Mouse (Mus musculus) midbrain, embryonic 13.5 days (tissue): ENCODE measurements around the gene Col6a1. TPM values are rescaled to one million over a fixed set of nuclear protein-coding genes. Genes with fewer than 3 reads are reported as not detected.

ENCODE experiments used
- ATAC-seq: fragments of 200-750 bp; cut with Nextera tagmentation; 2 replicates; pipeline ENCODE4 v1.8.0; 2017; ENCODE audit warnings: mild to moderate bottlenecking, moderate TSS enrichment, moderate library complexity
- H3K27ac ChIP-seq: fragments of 300-500 bp; sonication (generic); 2 replicates; pipeline ENCODE4 v1.5.1; 2015; ENCODE audit warnings: inconsistent platforms, mild to moderate bottlenecking, moderate library complexity
- H3K27me3 ChIP-seq: fragments of 300-500 bp; sonication (generic); 2 replicates; pipeline ENCODE4 v1.6.1; 2015; ENCODE audit warnings: mild to moderate bottlenecking, inconsistent platforms
- H3K36me3 ChIP-seq: fragments of 300-500 bp; sonication (generic); 2 replicates; pipeline ENCODE4 v1.6.1; 2015; ENCODE audit warnings: mild to moderate bottlenecking, inconsistent platforms
- H3K4me1 ChIP-seq: fragments of 300-500 bp; sonication (generic); replicated peaks from 2 replicates; pipeline ENCODE4 v1.6.1; 2015; ENCODE audit warnings: inconsistent platforms
- H3K4me2 ChIP-seq: fragments of 300-500 bp; sonication (generic); replicated peaks from 2 replicates; pipeline ENCODE4 v1.6.1; 2015; ENCODE audit warnings: moderate library complexity, mild to moderate bottlenecking, inconsistent platforms
- H3K4me3 ChIP-seq: fragments of 300-500 bp; sonication (generic); replicated peaks from 2 replicates; pipeline ENCODE4 v1.5.1; 2015; ENCODE audit warnings: mild to moderate bottlenecking, inconsistent platforms
- H3K9ac ChIP-seq: fragments of 300-500 bp; sonication (generic); replicated peaks from 2 replicates; pipeline ENCODE4 v1.6.1; 2015; ENCODE audit warnings: mild to moderate bottlenecking, inconsistent platforms
- H3K9me3 ChIP-seq: fragments of 300-500 bp; sonication (generic); 2 replicates; pipeline ENCODE4 v1.6.1; 2016; ENCODE audit warnings: mild to moderate bottlenecking, inconsistent platforms
- WGBS: fragments of 180-500 bp; shearing (Covaris S2); methylation state at CpG from one replicate; pipeline ENCODE4 v1.1.7; 2015; 5-methylcytosine and 5-hydroxymethylcytosine counted together
- polyA plus RNA-seq: library from polyadenylated mRNA; unstranded; fragments of >200 nt; fragmentation: Nextera tagmentation; extraction: Ambion mirVana; gene quantifications from 2 replicates; pipeline ENCODE4 v1.2.1, GENCODE M21; 2015

The Col6a1 gene
- polyA plus RNA-seq, 1 experiment from 2014 or later: 12.7 TPM

- Histone ChIP-seq H3K27me3 (no peaks in the 10 kb centered on the region), H3K9me3 (no peaks in the 10 kb centered on the region), H3K9ac (no peak overlapping the region), H3K4me1 (no peaks in the 10 kb centered on the region), H3K27ac (no peak overlapping the region), H3K4me3 (no peak overlapping the region), H3K4me2 (no peak overlapping the region), H3K36me3 (no peaks in the 10 kb centered on the region)
- ATAC-seq: no peak
- 96% methylated on average over 6 of the region's 6 CpGs for WGBS
Observed at GRCm38 (mm10) chr10:76721746-76722145, 4.2 kb downstream of the Col6a1 start.

- H3K27ac ChIP-seq: no peak overlapping the region
- no peak overlapping the region for H3K4me2 ChIP-seq
- no peaks in the 10 kb centered on the region for H3K9me3 ChIP-seq
- H3K4me3 ChIP-seq: no peak overlapping the region
- H3K36me3 ChIP-seq: no peaks in the 10 kb centered on the region
- 86% methylated on average over 11 of the region's 11 CpGs for WGBS
- no peaks in the 10 kb centered on the region for H3K4me1 ChIP-seq
- H3K9ac ChIP-seq: no peak overlapping the region
- no peaks in the 10 kb centered on the region for H3K27me3 ChIP-seq
- ATAC-seq: no peak
Observed at GRCm38 (mm10) chr10:76721216-76721615, 4.8 kb downstream of the Col6a1 start.

- Histone ChIP-seq H3K4me1 (no peaks in the 10 kb centered on the region), H3K4me3 (no peak overlapping the region), H3K27ac (no peak overlapping the region), H3K27me3 (no peaks in the 10 kb centered on the region), H3K9me3 (no peaks in the 10 kb centered on the region), H3K4me2 (no peak overlapping the region), H3K36me3 (no peaks in the 10 kb centered on the region), H3K9ac (no peak overlapping the region)
- WGBS: 93% methylated on average over 4 of the region's 4 CpGs
- no peak for ATAC-seq
Observed at GRCm38 (mm10) chr10:76717631-76718030, 8.3 kb downstream of the Col6a1 start.

GRCm38 (mm10) chr10:76717026-76717425 is 8.9 kb downstream of the Col6a1 start:
- Histone ChIP-seq H3K4me3 (no peak overlapping the region), H3K27ac (no peak overlapping the region), H3K9ac (no peak overlapping the region), H3K27me3 (no peaks in the 10 kb centered on the region), H3K4me2 (no peak overlapping the region), H3K4me1 (no peaks in the 10 kb centered on the region), H3K36me3 (no peaks in the 10 kb centered on the region), H3K9me3 (no peaks in the 10 kb centered on the region)
- ATAC-seq: no peak
- WGBS: 90% methylated on average over 7 of the region's 7 CpGs

GRCm38 (mm10) chr10:76714303-76714702 is 11.7 kb downstream of the Col6a1 start:
- no peak for ATAC-seq
- no peaks in the 10 kb centered on the region for H3K36me3 ChIP-seq
- no peak overlapping the region for H3K27ac ChIP-seq
- H3K4me3 ChIP-seq: no peak overlapping the region
- no peak overlapping the region for H3K4me2 ChIP-seq
- no peak overlapping the region for H3K9ac ChIP-seq
- WGBS: 81% methylated on average over 7 of the region's 7 CpGs
- H3K9me3 ChIP-seq: no peaks in the 10 kb centered on the region
- H3K4me1 ChIP-seq: no peaks in the 10 kb centered on the region
- no peaks in the 10 kb centered on the region for H3K27me3 ChIP-seq

GRCm38 (mm10) chr10:76712500-76712899 is 13.5 kb downstream of the Col6a1 start:
- Histone ChIP-seq H3K27me3 (no peaks in the 10 kb centered on the region), H3K4me2 (no peak overlapping the region), H3K36me3 (no peaks in the 10 kb centered on the region), H3K4me3 (no peak overlapping the region), H3K9me3 (no peaks in the 10 kb centered on the region), H3K27ac (no peak overlapping the region), H3K9ac (no peak overlapping the region), H3K4me1 (no peaks in the 10 kb centered on the region)
- WGBS: 87% methylated on average over 3 of the region's 3 CpGs
- no peak for ATAC-seq

GRCm38 (mm10) chr10:76711331-76711730 is 14.6 kb downstream of the Col6a1 start:
- H3K9me3 ChIP-seq: no peaks in the 10 kb centered on the region
- H3K36me3 ChIP-seq: no peaks in the 10 kb centered on the region
- no peaks in the 10 kb centered on the region for H3K4me1 ChIP-seq
- no peak overlapping the region for H3K4me2 ChIP-seq
- H3K27me3 ChIP-seq: no peaks in the 10 kb centered on the region
- H3K9ac ChIP-seq: no peak overlapping the region
- H3K27ac ChIP-seq: no peak overlapping the region
- H3K4me3 ChIP-seq: no peak overlapping the region
- ATAC-seq: no peak
- WGBS: 95% methylated on average over 16 of the region's 16 CpGs

GRCm38 (mm10) chr10:76708465-76708864 is 17.5 kb downstream of the Col6a1 start:
- Histone ChIP-seq H3K9me3 (no peaks in the 10 kb centered on the region), H3K4me3 (no peak overlapping the region), H3K27ac (no peak overlapping the region), H3K36me3 (no peaks in the 10 kb centered on the region), H3K27me3 (no peaks in the 10 kb centered on the region), H3K4me2 (no peak overlapping the region), H3K9ac (no peak overlapping the region), H3K4me1 (no peaks in the 10 kb centered on the region)
- WGBS: 86% methylated on average over 3 of the region's 3 CpGs
- ATAC-seq: no peak

GRCm38 (mm10) chr10:76707584-76707983 is 18.4 kb downstream of the Col6a1 start:
- ATAC-seq: no peak
- WGBS: 90% methylated on average over 1 of the region's 1 CpGs
- no peak overlapping the region for H3K4me2 ChIP-seq
- no peaks in the 10 kb centered on the region for H3K36me3 ChIP-seq
- H3K4me3 ChIP-seq: no peak overlapping the region
- no peak overlapping the region for H3K27ac ChIP-seq
- H3K9ac ChIP-seq: no peak overlapping the region
- H3K9me3 ChIP-seq: no peaks in the 10 kb centered on the region
- H3K4me1 ChIP-seq: no peaks in the 10 kb centered on the region
- no peaks in the 10 kb centered on the region for H3K27me3 ChIP-seq

- Histone ChIP-seq H3K4me1 (no peaks in the 10 kb centered on the region), H3K36me3 (no peaks in the 10 kb centered on the region), H3K27ac (no peak overlapping the region), H3K9ac (no peak overlapping the region), H3K4me2 (no peak overlapping the region), H3K4me3 (no peak overlapping the region), H3K27me3 (no peaks in the 10 kb centered on the region), H3K9me3 (no peaks in the 10 kb centered on the region)
- no peak for ATAC-seq
- 82% methylated on average over 2 of the region's 2 CpGs for WGBS
Observed at GRCm38 (mm10) chr10:76707001-76707400, 19.0 kb downstream of the Col6a1 start.

- no peak overlapping the region for H3K27ac ChIP-seq
- ATAC-seq: no peak
- 80% methylated on average over 3 of the region's 3 CpGs for WGBS
- H3K9me3 ChIP-seq: no peaks in the 10 kb centered on the region
- H3K4me1 ChIP-seq: no peaks in the 10 kb centered on the region
- no peaks in the 10 kb centered on the region for H3K36me3 ChIP-seq
- no peak overlapping the region for H3K4me2 ChIP-seq
- no peak overlapping the region for H3K9ac ChIP-seq
- no peak overlapping the region for H3K4me3 ChIP-seq
- H3K27me3 ChIP-seq: no peaks in the 10 kb centered on the region
Observed at GRCm38 (mm10) chr10:76704358-76704757, 21.6 kb downstream of the Col6a1 start.

GRCm38 (mm10) chr10:76701446-76701845 is 24.5 kb downstream of the Col6a1 start:
- WGBS: 88% methylated on average over 2 of the region's 2 CpGs

GRCm38 (mm10) chr10:76699816-76700215 is 26.2 kb downstream of the Col6a1 start:
- H3K4me2 ChIP-seq: no peak overlapping the region
- no peak overlapping the region for H3K27ac ChIP-seq
- no peaks in the 10 kb centered on the region for H3K4me1 ChIP-seq
- H3K4me3 ChIP-seq: no peak overlapping the region
- H3K27me3 ChIP-seq: no peaks in the 10 kb centered on the region
- no peak for ATAC-seq
- 85% methylated on average over 7 of the region's 7 CpGs for WGBS
- H3K9ac ChIP-seq: no peak overlapping the region
- no peaks in the 10 kb centered on the region for H3K36me3 ChIP-seq
- no peaks in the 10 kb centered on the region for H3K9me3 ChIP-seq

More at GRCm38 (mm10) chr10:76701446-76701845, 24.5 kb downstream of the Col6a1 start:
- ATAC-seq: no peak
- no peak overlapping the region for H3K27ac ChIP-seq
- H3K4me1 ChIP-seq: no peaks in the 10 kb centered on the region
- no peaks in the 10 kb centered on the region for H3K36me3 ChIP-seq
- no peaks in the 10 kb centered on the region for H3K27me3 ChIP-seq
- H3K4me2 ChIP-seq: no peak overlapping the region
- no peaks in the 10 kb centered on the region for H3K9me3 ChIP-seq
- no peak overlapping the region for H3K9ac ChIP-seq
- H3K4me3 ChIP-seq: no peak overlapping the region
